ENCODE assay signal across 15 mouse cellular contexts in genomic region chr11:18954852-18955251, GRCm38 (mm10).
"Had no signal": no experiment of that assay in that cellular context is flagged by ENCODE, and none has a peak within 500 bp of the region (broad histone marks: within the 10 kb centered on the region; RNA-seq: fewer than 3 reads in every experiment).

No protein-coding gene starts in this region.

- H3K36me3 ChIP-seq: limb, embryonic 12.5 days; liver, embryonic 13.5 days; lung, embryonic 15.5 days had no signal

- H3K9ac ChIP-seq: limb, embryonic 12.5 days; liver, embryonic 13.5 days; liver, postnatal 0 days; lung, embryonic 15.5 days; neural tube, embryonic 13.5 days had no signal

- DNase-seq: kidney, postnatal 10 days; kidney, postnatal 4 days; liver; liver, embryonic 13.5 days; liver, postnatal 0 days; lung, postnatal 14 days; right cerebral cortex, adult 18-20 months; thymus, postnatal 4 days had no signal

- H3K27me3 ChIP-seq: liver, embryonic 13.5 days; lung, embryonic 15.5 days; megakaryocyte, embryonic 14.5 days; neural tube, embryonic 13.5 days had no signal

- H3K4me3 ChIP-seq: layer of hippocampus, adult 2 months; limb, embryonic 12.5 days; liver, embryonic 13.5 days; lung, embryonic 15.5 days; megakaryocyte, embryonic 14.5 days; neural tube, embryonic 13.5 days had no signal

- H3K27ac ChIP-seq: layer of hippocampus, adult 2 months; limb, embryonic 12.5 days; liver, embryonic 13.5 days; lung, embryonic 15.5 days; macrophage; neural tube, embryonic 13.5 days; stomach, postnatal 0 days had no signal

- H3K9me3 ChIP-seq: limb, embryonic 12.5 days; liver, embryonic 13.5 days; lung, embryonic 15.5 days; megakaryocyte, embryonic 14.5 days; neural tube, embryonic 13.5 days had no signal

- ATAC-seq: liver, postnatal 0 days had no signal

- H3K4me2 ChIP-seq: limb, embryonic 12.5 days; liver, embryonic 13.5 days; lung, embryonic 15.5 days; neural tube, embryonic 13.5 days had no signal
